10 mouse cellular contexts compared by ENCODE assay signal in genomic region chr10:120391971-120392716, GRCm38 (mm10).
DNase-seq lines count a peak whose midpoint lies in the region; ATAC-seq and TF ChIP-seq lines count a peak whose summit lies in the region.
"Had no signal": no experiment of that assay in that cellular context is flagged by ENCODE, and none has a peak within 500 bp of the region (broad histone marks: within the 10 kb centered on the region; RNA-seq: fewer than 3 reads in every experiment).

No protein-coding gene starts in this region.

- no peak for TF ChIP-seq CTCF in heart, adult 2 months (IDR thresholded peaks at IDR 0.05)

- H3K79me2 ChIP-seq in heart, adult 2 months (replicated peaks; ENCODE audit: control insufficient read depth, insufficient read depth, low read length), result no peaks in the 10 kb centered on the region

- no peaks in the 10 kb centered on the region for H3K27me3 ChIP-seq in heart, adult 2 months (ENCODE audit: control insufficient read depth, insufficient read depth, low read length)
- peaks cover 8% of the 10 kb centered on the region for H3K27me3 ChIP-seq in neural tube, embryonic 12.5 days (replicated peaks)
- no peaks in the 10 kb centered on the region for H3K27me3 ChIP-seq in limb, embryonic 12.5 days
- H3K27me3 ChIP-seq in stomach, embryonic 16.5 days (ENCODE audit: control insufficient read depth, insufficient read depth, low read length), result no peaks in the 10 kb centered on the region

- no peak overlapping the region for H3K4me3 ChIP-seq in heart, adult 2 months
- no peak overlapping the region for H3K4me3 ChIP-seq in neural tube, embryonic 12.5 days
- H3K4me3 ChIP-seq in limb, embryonic 12.5 days (replicated peaks), result no peak overlapping the region
- H3K4me3 ChIP-seq in stomach, embryonic 16.5 days (replicated peaks; ENCODE audit: low read length), result no peak overlapping the region
- H3K4me3 ChIP-seq: erythroblast, embryonic 14.5 days had no signal

- H3K9me3 ChIP-seq in neural tube, embryonic 12.5 days, result no peaks in the 10 kb centered on the region
- H3K9me3 ChIP-seq in limb, embryonic 12.5 days, result no peaks in the 10 kb centered on the region
- H3K9me3 ChIP-seq in stomach, embryonic 16.5 days (replicated peaks; ENCODE audit: control insufficient read depth, low read length), result no peaks in the 10 kb centered on the region

- WGBS in heart, adult 2 months, result 63% methylated on average over 14 of the region's 14 CpGs
- WGBS in neural tube, embryonic 12.5 days, result 16% methylated on average over 14 of the region's 14 CpGs
- WGBS in limb, embryonic 12.5 days, result 22% methylated on average over 14 of the region's 14 CpGs
- WGBS in stomach, embryonic 16.5 days, result 45% methylated on average over 14 of the region's 14 CpGs

- no peak for TF ChIP-seq EP300 in heart, adult 2 months (IDR thresholded peaks at IDR 0.05; ENCODE audit: insufficient read depth, low read depth, low read length)

- no peak for ATAC-seq in neural tube, embryonic 12.5 days (ENCODE audit: low FRiP score, low read depth)
- ATAC-seq in limb, embryonic 12.5 days (ENCODE audit: insufficient number of reproducible peaks, insufficient read depth, low FRiP score, low TSS enrichment, low read depth), result no peak
- ATAC-seq in stomach, embryonic 16.5 days (ENCODE audit: insufficient read depth, low FRiP score), result no peak

- H3K27ac ChIP-seq in heart, adult 2 months, result no peak overlapping the region
- no peak overlapping the region for H3K27ac ChIP-seq in neural tube, embryonic 12.5 days
- peak overlapping the region; percentile 30; the same call in 1 of the 2 replicates for H3K27ac ChIP-seq in limb, embryonic 12.5 days
- H3K27ac ChIP-seq in stomach, embryonic 16.5 days (ENCODE audit: low read length), result peak overlapping the region; percentile 82

- H3K4me1 ChIP-seq in heart, adult 2 months (ENCODE audit: control insufficient read depth, insufficient read depth, low read length), result no peaks in the 10 kb centered on the region
- H3K4me1 ChIP-seq in neural tube, embryonic 12.5 days, result peaks cover 29% of the 10 kb centered on the region
- H3K4me1 ChIP-seq in limb, embryonic 12.5 days (replicated peaks), result peaks cover 90% of the 10 kb centered on the region
- H3K4me1 ChIP-seq in stomach, embryonic 16.5 days (ENCODE audit: control insufficient read depth, insufficient read depth, low read length), result peaks cover 49% of the 10 kb centered on the region

- H3K4me2 ChIP-seq in neural tube, embryonic 12.5 days (replicated peaks), result peak overlapping the region; percentile 54
- H3K4me2 ChIP-seq in limb, embryonic 12.5 days, result 0 out of 2 replicates have a peak overlapping the region, but pooled peaks have one; percentile 42
- peak overlapping the region; percentile 44; the same call in 1 of the 2 replicates for H3K4me2 ChIP-seq in stomach, embryonic 16.5 days (ENCODE audit: low read depth, low read length)

- TF ChIP-seq POLR2A in heart, adult 2 months (IDR thresholded peaks at IDR 0.05; ENCODE audit: insufficient read depth, low read depth, low read length), result no peak

- H3K36me3 ChIP-seq in heart, adult 2 months (ENCODE audit: control insufficient read depth, insufficient read depth, low read length), result no peaks in the 10 kb centered on the region
- H3K36me3 ChIP-seq in neural tube, embryonic 12.5 days, result no peaks in the 10 kb centered on the region
- no peaks in the 10 kb centered on the region; the same call in 1 of the 2 replicates for H3K36me3 ChIP-seq in limb, embryonic 12.5 days
- no peaks in the 10 kb centered on the region for H3K36me3 ChIP-seq in stomach, embryonic 16.5 days (ENCODE audit: control insufficient read depth, insufficient read depth, low read length)

- peak; percentile 41 for DNase-seq in heart, adult 11 months
- DNase-seq in heart, adult 2 months, result no peak
- DNase-seq in neural tube, embryonic 10.5 days (ENCODE audit: extremely low spot score, low spot score), result no peak
- DNase-seq in spleen, adult 12 weeks (ENCODE audit: low spot score), result no peak
- DNase-seq in right cerebral cortex, adult 18-20 months, result no peak
- DNase-seq: lung, postnatal 36 days had no signal

- intact Hi-C loops in heart, adult 2 months (cut with DNase I), result no loop called here

- H3K9ac ChIP-seq in heart, adult 2 months (ENCODE audit: low read depth, low read length), result no peak overlapping the region
- no peak overlapping the region; the same call in 1 of the 2 replicates for H3K9ac ChIP-seq in neural tube, embryonic 12.5 days
- H3K9ac ChIP-seq in limb, embryonic 12.5 days (replicated peaks), result no peak overlapping the region
- peak overlapping the region; percentile 60; the same call in 1 of the 2 replicates for H3K9ac ChIP-seq in stomach, embryonic 16.5 days (ENCODE audit: low read length)

Comparison
In these comparisons a context has a peak if more than half of its experiments do, and no peak if none do; other contexts are left out.
1. H3K27ac ChIP-seq: peak in limb, embryonic 12.5 days (single experiment) and stomach, embryonic 16.5 days (single experiment); none in heart, adult 2 months (single experiment) and neural tube, embryonic 12.5 days (single experiment).
2. Peak in every context shown above with its lines, with median percentiles within 50 percentile points of each other: H3K4me2 ChIP-seq.